Mouse (Mus musculus) forelimb bud, embryonic 11.5 days (tissue): Measurements from ENCODE around the gene Ddx3y.

ENCODE experiments used
- DNase-seq: peaks from one replicate; pipeline ENCODE4 v3.0.0-alpha.2; 2012; ENCODE audit warnings: low read depth, low spot score

Ddx3y gene

DNA sequence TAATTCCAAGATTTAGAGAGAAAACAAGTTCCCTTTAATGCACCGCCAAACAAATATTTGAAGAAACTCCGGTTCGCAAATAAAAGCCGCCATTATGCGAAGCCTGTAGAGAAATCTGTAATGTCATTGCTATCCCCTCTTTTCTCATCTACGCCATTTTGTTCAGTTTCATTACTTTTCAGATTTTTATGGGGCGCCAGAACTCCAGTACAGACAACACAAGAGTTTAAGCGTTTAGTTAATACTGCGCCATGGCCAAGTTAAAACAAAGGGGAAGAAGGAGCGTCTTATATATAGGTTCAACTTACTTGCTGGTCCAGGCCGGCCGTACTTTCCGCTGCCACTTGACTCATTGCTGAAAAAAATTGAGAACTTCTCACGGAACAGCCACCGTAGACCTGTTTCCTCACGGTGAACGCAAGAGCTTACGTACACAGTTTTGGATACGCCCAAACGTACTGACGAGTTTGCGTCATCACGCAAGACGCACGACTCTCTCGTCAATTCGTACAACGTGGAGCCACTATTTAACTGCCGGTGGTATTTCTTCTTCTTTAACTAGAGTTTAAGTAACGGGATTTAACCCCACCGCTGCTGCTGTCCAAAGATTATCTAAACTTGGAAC, at the start of gene Ddx3y:
Gene Ddx3y (minus strand): TSS at position 459 of the 625 bp plus-strand sequence.
- peak; percentile 74 for DNase-seq

DNA sequence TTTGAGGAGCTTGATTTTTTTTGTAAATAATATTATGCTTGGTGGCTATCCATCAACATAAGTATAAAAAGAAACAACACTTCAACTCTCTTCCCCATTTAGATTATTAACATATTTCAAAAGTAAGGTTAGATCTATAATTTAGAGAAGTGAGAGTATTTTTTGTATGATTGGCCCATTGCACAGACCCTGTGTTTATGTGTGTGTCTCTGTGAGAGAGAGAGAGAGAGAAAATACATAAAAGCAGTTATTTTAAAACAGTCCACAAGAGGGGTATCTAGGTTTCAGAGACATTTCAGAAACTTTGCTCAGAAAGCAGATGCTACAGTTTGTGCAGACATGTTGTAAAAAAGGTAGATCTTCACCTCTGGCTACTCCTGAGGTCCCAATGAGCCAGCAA, 7.3 kb upstream of the Ddx3y start:
- no peak for DNase-seq

- DNase-seq, result peak; percentile 1
Observed at GRCm38 (mm10) chrY:1285735-1286134, 694 bp downstream of the Ddx3y start.

DNA sequence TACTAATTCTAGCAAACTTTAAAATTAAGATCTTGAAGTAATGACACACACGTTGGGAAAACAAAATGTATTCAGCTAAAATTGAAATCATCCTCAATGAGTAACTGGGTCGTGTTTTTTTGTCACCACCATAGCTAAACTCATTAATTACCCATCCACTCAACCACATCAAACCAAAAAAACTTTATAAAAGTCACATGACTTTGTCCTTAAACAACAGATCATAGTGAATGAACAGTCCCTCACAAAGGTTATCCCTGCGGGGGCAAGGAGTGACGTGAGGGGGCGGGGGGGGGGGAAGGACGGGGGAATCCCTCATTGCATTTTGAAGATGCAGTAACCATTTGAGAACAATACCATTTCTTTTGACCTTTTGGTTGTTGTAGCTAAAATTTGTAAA, 40.3 kb downstream of the Ddx3y start:
- DNase-seq, result no peak

GRCm38 (mm10) chrY:1245426-1245863, 41.0 kb downstream of the Ddx3y start, which contains the start of gene Uty:
Uty (minus strand) TSS chrY:1245759.
- DNase-seq, result peak; percentile 64

DNA sequence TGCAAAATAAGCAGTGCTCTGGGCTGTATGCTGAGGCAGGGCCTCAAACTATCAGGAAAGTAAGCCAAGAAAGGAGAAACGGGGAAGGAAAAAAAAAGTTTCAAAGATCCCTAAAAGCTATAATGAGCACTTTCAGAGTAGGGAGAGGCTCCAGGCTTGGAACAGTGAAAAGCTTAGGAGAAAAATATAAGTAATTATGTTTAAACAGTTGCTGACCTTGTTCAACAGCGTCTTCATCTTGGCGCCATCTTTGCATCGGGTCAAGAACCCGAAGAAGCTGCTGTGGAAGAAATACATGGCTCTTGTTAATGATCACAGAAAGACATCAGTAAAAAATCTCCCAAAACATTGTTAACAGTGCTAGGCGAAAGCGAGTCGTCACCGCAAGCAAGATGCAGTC, 41.5 kb downstream of the Ddx3y start:
- no peak for DNase-seq

DNA sequence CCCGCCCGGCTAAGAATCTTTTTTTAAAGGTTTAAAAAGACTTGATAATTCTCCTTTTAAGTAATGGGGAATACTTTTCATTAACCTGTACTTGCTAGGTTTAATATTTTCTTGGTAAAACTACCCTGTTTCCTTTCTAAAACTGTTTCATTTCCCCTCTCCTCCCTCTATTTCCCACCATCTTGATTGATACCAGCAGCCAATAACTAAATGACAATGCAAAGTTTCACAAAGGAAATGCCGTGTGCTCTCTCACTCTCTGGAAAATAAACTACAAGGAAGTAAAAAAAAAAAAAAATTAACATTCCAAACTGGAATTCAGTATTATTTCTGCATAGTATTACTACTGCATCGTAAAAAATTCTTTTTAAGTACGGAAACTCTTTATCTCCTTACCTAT, 42.0 kb downstream of the Ddx3y start:
- no peak for DNase-seq

DNA sequence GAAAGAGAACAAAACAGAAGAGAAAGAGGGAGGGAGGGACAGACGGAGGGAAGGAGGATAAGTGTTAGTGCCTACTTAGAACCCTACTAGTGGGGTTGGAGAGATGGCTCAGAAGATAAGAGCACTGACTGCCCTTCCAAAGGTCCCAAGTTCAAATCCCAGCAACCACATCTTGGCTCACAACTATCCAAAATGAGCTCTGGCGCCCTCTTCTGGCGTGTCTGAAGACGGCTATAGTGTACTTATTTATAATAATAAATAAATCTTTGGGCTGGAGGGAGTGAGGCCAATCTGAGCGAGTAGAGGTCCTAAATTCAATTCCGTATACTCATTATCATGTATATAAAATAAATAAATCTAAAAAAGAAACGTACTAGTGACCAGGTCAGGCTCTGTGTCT, 66.4 kb downstream of the Ddx3y start:
- no peak for DNase-seq
